Mouse (Mus musculus) small intestine, adult 2 months (tissue): ENCODE data around the gene Larp6. TPM values are rescaled to one million over a fixed set of nuclear protein-coding genes. Genes with fewer than 3 reads are reported as not detected.

Source experiments
- H3K27ac ChIP-seq: fragments of 200-500 bp; 2 replicates; pipeline ENCODE4 v1.5.1; 2012; ENCODE audit warnings: low read depth, low read length, control low read depth, inconsistent platforms; ENCODE audit not compliant: insufficient read depth
- H3K27me3 ChIP-seq: fragments of 200-500 bp; 2 replicates; pipeline ENCODE4 v1.6.1; 2012; ENCODE audit warnings: mild to moderate bottlenecking, moderate library complexity, low read length, inconsistent platforms; ENCODE audit not compliant: control insufficient read depth, insufficient read depth
- H3K36me3 ChIP-seq: fragments of 200-500 bp; 2 replicates; pipeline ENCODE4 v1.6.1; 2012; ENCODE audit warnings: mild to moderate bottlenecking, low read length, control low read depth, inconsistent platforms; ENCODE audit not compliant: control insufficient read depth, insufficient read depth
- H3K4me1 ChIP-seq: fragments of 200-500 bp; 2 replicates; pipeline ENCODE4 v1.6.1; 2012; ENCODE audit warnings: low read length, inconsistent platforms, mixed read lengths; ENCODE audit not compliant: control insufficient read depth, insufficient read depth, insufficient read length
- H3K4me3 ChIP-seq: fragments of 200-500 bp; 2 replicates; pipeline ENCODE4 v1.5.1; 2012; ENCODE audit warnings: low read depth, mild to moderate bottlenecking, control low read depth, inconsistent platforms, low read length, moderate library complexity
- CTCF ChIP-seq: fragments of 200-500 bp; IDR thresholded peaks from 2 replicates; pipeline ENCODE4 v1.5.1; 2012; ENCODE audit warnings: low read depth, mild to moderate bottlenecking, control low read depth, inconsistent platforms, low read length, moderate library complexity, mixed read lengths; ENCODE audit not compliant: insufficient replicate concordance, insufficient read length; ENCODE audit errors: extremely low read depth
- POLR2A ChIP-seq: fragments of 200-500 bp; IDR thresholded peaks from 2 replicates; pipeline ENCODE4 v1.6.1; 2012; ENCODE audit warnings: low read depth, mild to moderate bottlenecking, control low read depth, inconsistent platforms, low read length, moderate library complexity
- WGBS: fragments of 180-500 bp; shearing (Covaris S2); methylation state at CpG from one replicate; pipeline ENCODE4 v1.1.7; 2018; 5-methylcytosine and 5-hydroxymethylcytosine counted together
- polyA plus RNA-seq: library from polyadenylated mRNA; depleted of rRNA; stranded (reverse); fragments of >200 nt; gene quantifications from 2 replicates; pipeline ENCODE4 v1.2.3, GENCODE M21; 2012

The Larp6 gene
- polyA plus RNA-seq, 1 experiment: 0.84 TPM

- 83% methylated on average over 6 of the region's 6 CpGs for WGBS
- Histone ChIP-seq H3K27ac (no peak overlapping the region), H3K27me3 (peaks cover 5% of the 10 kb centered on the region), H3K4me1 (no peaks in the 10 kb centered on the region; the same call in 1 of the 2 replicates), H3K36me3 (no peaks in the 10 kb centered on the region), H3K4me3 (no peak overlapping the region)
- TF ChIP-seq POLR2A (no peak), CTCF (no peak)
These were observed 1.4 kb downstream of the Larp6 start for GRCm38 (mm10) chr9:60714191-60714590.

DNA sequence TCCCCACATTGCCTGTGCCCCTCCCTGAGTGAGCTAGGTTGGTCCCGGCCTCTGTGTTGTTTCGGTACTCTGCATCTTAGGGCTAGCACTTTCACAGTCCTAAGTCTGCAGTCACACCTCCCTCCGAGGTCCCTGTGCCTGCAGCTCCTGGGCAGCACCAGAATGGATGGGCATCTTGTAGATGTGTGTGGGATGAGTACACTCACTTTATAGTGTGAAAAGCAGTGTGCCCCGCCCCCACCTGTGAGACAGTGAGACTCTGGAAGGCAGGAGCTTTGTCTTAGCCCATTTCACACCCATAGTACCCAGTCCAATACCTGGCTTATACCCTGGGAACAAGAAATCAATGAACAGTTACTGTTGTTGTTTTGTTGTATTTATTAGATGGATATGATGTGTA is 2.5 kb downstream of the Larp6 start:
- H3K27ac ChIP-seq: no peak overlapping the region
- H3K4me3 ChIP-seq: no peak overlapping the region
- H3K36me3 ChIP-seq: no peaks in the 10 kb centered on the region
- no peaks in the 10 kb centered on the region; the same call in 1 of the 2 replicates for H3K4me1 ChIP-seq
- WGBS: 85% methylated on average over 4 of the region's 4 CpGs
- peaks cover 5% of the 10 kb centered on the region for H3K27me3 ChIP-seq
- TF ChIP-seq CTCF (no peak), POLR2A (no peak)

GRCm38 (mm10) chr9:60715828-60716227 is 3.0 kb downstream of the Larp6 start:
- H3K36me3 ChIP-seq: no peaks in the 10 kb centered on the region
- no peak overlapping the region for H3K27ac ChIP-seq
- H3K4me3 ChIP-seq: no peak overlapping the region
- WGBS: 46% methylated on average over 5 of the region's 5 CpGs
- H3K4me1 ChIP-seq: no peaks in the 10 kb centered on the region; the same call in 1 of the 2 replicates
- peaks cover 5% of the 10 kb centered on the region for H3K27me3 ChIP-seq
- TF ChIP-seq CTCF (peak; percentile 5; the same call in 1 of the 2 replicates), POLR2A (no peak)

GRCm38 (mm10) chr9:60718284-60718683 is 5.5 kb downstream of the Larp6 start:
- Histone ChIP-seq H3K4me3 (no peak overlapping the region), H3K27ac (no peak overlapping the region), H3K4me1 (no peaks in the 10 kb centered on the region), H3K27me3 (no peaks in the 10 kb centered on the region), H3K36me3 (no peaks in the 10 kb centered on the region)
- TF ChIP-seq POLR2A (no peak), CTCF (peak; percentile 23; the same call in 1 of the 2 replicates)
- WGBS: 39% methylated on average over 3 of the region's 3 CpGs

GRCm38 (mm10) chr9:60719687-60720086 is 6.9 kb downstream of the Larp6 start:
- H3K36me3 ChIP-seq: no peaks in the 10 kb centered on the region
- no peaks in the 10 kb centered on the region for H3K4me1 ChIP-seq
- no peak for TF ChIP-seq CTCF
- TF ChIP-seq POLR2A: no peak
- H3K4me3 ChIP-seq: no peak overlapping the region
- H3K27me3 ChIP-seq: no peaks in the 10 kb centered on the region
- no peak overlapping the region for H3K27ac ChIP-seq
- 81% methylated on average over 3 of the region's 3 CpGs for WGBS

GRCm38 (mm10) chr9:60724968-60725367 is 12.2 kb downstream of the Larp6 start:
- WGBS: 88% methylated on average over 7 of the region's 7 CpGs
- TF ChIP-seq CTCF (no peak), POLR2A (no peak)
- H3K4me1 ChIP-seq: no peaks in the 10 kb centered on the region
- H3K27me3 ChIP-seq: no peaks in the 10 kb centered on the region
- no peaks in the 10 kb centered on the region for H3K36me3 ChIP-seq
- H3K4me3 ChIP-seq: no peak overlapping the region
- no peak overlapping the region for H3K27ac ChIP-seq

DNA sequence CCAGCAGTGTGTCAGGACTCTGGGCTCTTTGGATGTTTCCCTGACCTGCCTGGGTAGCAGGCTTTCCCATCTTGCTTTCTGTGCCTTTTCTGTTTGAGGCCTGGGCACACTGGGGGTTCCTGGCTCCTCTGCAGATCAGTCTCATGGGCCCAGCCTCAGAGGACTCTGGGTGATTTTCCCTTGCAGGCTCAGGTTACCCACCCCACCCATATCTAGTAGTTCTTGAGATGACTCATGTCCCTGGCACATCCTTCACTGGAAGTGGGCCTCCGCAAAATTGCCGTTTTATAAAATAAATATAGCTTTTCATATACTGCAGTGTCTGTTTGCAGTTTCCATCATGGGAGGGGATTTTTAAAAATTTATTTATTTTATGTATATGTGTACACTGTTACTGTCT is 21.5 kb downstream of the Larp6 start:
- no peak overlapping the region for H3K27ac ChIP-seq
- WGBS: 87% methylated on average over 2 of the region's 2 CpGs
- H3K4me3 ChIP-seq: no peak overlapping the region
- no peaks in the 10 kb centered on the region for H3K4me1 ChIP-seq
- no peaks in the 10 kb centered on the region for H3K36me3 ChIP-seq
- H3K27me3 ChIP-seq: no peaks in the 10 kb centered on the region
- no peak for TF ChIP-seq CTCF
- TF ChIP-seq POLR2A: no peak

DNA sequence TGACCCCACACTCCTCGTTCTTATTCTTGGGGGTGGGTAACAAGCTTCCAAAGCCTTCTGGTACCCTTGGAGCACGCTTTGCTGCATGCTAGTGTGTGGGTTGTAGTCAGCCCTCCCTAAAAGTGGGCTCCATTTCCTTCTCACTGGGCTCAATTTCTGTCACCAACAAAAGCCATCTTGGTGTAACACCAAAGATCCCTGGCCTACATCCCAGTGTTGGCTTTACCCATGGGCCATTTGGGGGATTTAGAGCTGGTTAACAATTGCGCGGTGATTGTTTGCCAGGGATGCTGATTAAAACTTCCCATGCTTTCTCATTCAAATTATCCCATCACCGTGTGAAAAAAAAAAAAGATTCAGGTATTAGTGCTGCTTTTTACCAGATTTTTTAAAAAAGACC is 26.3 kb downstream of the Larp6 start:
- Histone ChIP-seq H3K4me1 (peaks cover 2% of the 10 kb centered on the region; the same call in 1 of the 2 replicates), H3K27me3 (no peaks in the 10 kb centered on the region), H3K36me3 (no peaks in the 10 kb centered on the region), H3K27ac (no peak overlapping the region), H3K4me3 (no peak overlapping the region)
- TF ChIP-seq POLR2A (no peak), CTCF (no peak)
- 96% methylated on average over 5 of the region's 5 CpGs for WGBS
